Mouse (Mus musculus): ENCODE results near the gene Zfp362. TPM values are rescaled to one million over a fixed set of nuclear protein-coding genes. Genes with fewer than 3 reads are reported as not detected.

Gene Zfp362
- total and polyA plus RNA-seq, 2 experiments, result 0.83 to 5.7 TPM

- Histone ChIP-seq H3K4me1 (ENCODE audit: control insufficient read depth, insufficient read depth, low read length) (peaks cover 24% of the 10 kb centered on the region), H3K27ac (replicated peaks; ENCODE audit: insufficient read depth, low read depth, low read length) (no peak overlapping the region), H3K36me3 (ENCODE audit: control insufficient read depth, insufficient read depth, low read length) (no peaks in the 10 kb centered on the region), H3K27me3 (ENCODE audit: control insufficient read depth, insufficient read depth, low read length) (no peaks in the 10 kb centered on the region), H3K79me2 (ENCODE audit: control insufficient read depth, insufficient read depth, low read length) (peaks cover 32% of the 10 kb centered on the region), H3K9ac (ENCODE audit: low read depth, low read length) (no peak overlapping the region), H3K4me3 (ENCODE audit: insufficient read depth, low read depth, low read length) (no peak overlapping the region)
- TF ChIP-seq POLR2A (IDR thresholded peaks at IDR 0.05; ENCODE audit: extremely low read depth, insufficient read depth, low read length) (no peak), CTCF (IDR thresholded peaks at IDR 0.05; ENCODE audit: low read depth, low read length) (no peak)
- 76% methylated on average over 6 of the region's 6 CpGs for WGBS
- no peak for DNase-seq (ENCODE audit: extremely low read depth, low read depth, low spot score)
These were observed 68.7 kb downstream of the Zfp362 start for GRCm38 (mm10) chr4:128737137-128737589.

- Histone ChIP-seq H3K9ac (ENCODE audit: low read depth, low read length) (no peak overlapping the region), H3K4me1 (ENCODE audit: control insufficient read depth, insufficient read depth, low read length) (peaks cover 27% of the 10 kb centered on the region), H3K27ac (replicated peaks; ENCODE audit: insufficient read depth, low read depth, low read length) (0 out of 2 replicates have a peak overlapping the region, but pooled peaks have one; percentile 6), H3K79me2 (ENCODE audit: control insufficient read depth, insufficient read depth, low read length) (peaks cover 41% of the 10 kb centered on the region), H3K36me3 (ENCODE audit: control insufficient read depth, insufficient read depth, low read length) (no peaks in the 10 kb centered on the region), H3K27me3 (ENCODE audit: control insufficient read depth, insufficient read depth, low read length) (no peaks in the 10 kb centered on the region), H3K4me3 (ENCODE audit: insufficient read depth, low read depth, low read length) (no peak overlapping the region)
- 78% methylated on average over 18 of the region's 18 CpGs for WGBS
- no peak for DNase-seq (ENCODE audit: extremely low read depth, low read depth, low spot score)
- TF ChIP-seq POLR2A (IDR thresholded peaks at IDR 0.05; ENCODE audit: extremely low read depth, insufficient read depth, low read length) (no peak), CTCF (IDR thresholded peaks at IDR 0.05; ENCODE audit: low read depth, low read length) (no peak)
These were observed 70.8 kb downstream of the Zfp362 start for GRCm38 (mm10) chr4:128734721-128735671.

DNA sequence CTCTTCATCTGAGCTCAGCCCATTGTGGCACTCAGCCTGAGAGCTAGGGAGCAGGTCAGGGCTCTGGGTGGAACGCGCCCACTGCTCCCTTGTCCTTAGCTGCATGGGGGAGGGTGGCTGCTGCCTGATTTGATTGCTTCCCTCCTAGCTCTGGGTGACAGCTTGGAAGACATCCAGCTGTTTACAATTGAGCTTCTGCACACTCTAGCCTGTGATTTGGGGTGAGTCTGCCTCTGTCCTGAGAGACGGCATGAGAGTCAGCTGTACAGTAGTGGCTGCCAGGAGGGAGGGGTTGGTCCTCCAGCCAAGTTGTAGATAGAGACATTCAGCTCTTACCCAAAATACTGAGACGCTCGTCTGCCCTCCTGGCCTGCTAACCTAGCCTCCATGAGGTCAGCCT lies 71.6 kb downstream of the Zfp362 start:
- no peaks in the 10 kb centered on the region for H3K27me3 ChIP-seq (ENCODE audit: control insufficient read depth, insufficient read depth, low read length)
- H3K36me3 ChIP-seq (ENCODE audit: control insufficient read depth, insufficient read depth, low read length), result no peaks in the 10 kb centered on the region
- H3K9ac ChIP-seq (ENCODE audit: low read depth, low read length), result no peak overlapping the region
- peak; percentile 99 for DNase-seq (ENCODE audit: extremely low read depth, low read depth, low spot score)
- H3K4me3 ChIP-seq (ENCODE audit: insufficient read depth, low read depth, low read length), result no peak overlapping the region
- peak overlapping the region; percentile 11; the same call in 1 of the 2 replicates for H3K27ac ChIP-seq (replicated peaks; ENCODE audit: insufficient read depth, low read depth, low read length)
- H3K79me2 ChIP-seq (ENCODE audit: control insufficient read depth, insufficient read depth, low read length), result peaks cover 41% of the 10 kb centered on the region
- 5% methylated on average over 5 of the region's 5 CpGs for whole genome bisulfite sequencing
- peaks cover 34% of the 10 kb centered on the region for H3K4me1 ChIP-seq (ENCODE audit: control insufficient read depth, insufficient read depth, low read length)
- TF ChIP-seq POLR2A (IDR thresholded peaks at IDR 0.05; ENCODE audit: extremely low read depth, insufficient read depth, low read length) (no peak), CTCF (IDR thresholded peaks at IDR 0.05; ENCODE audit: low read depth, low read length) (no peak)

DNA sequence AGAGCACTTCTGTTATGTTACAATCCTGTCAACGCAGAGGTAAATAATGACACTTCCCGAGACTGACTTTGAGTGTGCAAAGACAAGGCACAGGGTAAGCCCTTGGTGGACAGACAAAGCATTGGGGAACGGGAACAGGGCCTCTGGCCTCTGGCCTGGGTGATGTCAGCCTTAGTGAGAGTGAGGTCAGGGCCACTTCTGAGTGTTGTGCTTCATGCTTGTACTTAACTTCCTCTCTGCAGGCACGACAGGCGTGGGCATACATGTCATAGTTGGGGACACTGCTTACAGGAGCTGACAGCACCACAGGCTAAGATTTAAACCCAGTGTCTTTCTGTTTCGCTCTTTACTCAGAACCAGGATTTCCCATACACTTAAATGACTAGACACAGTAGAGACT lies 72.3 kb downstream of the Zfp362 start:
- DNase-seq (ENCODE audit: extremely low read depth, low read depth, low spot score), result peak; percentile 68
- Histone ChIP-seq H3K4me3 (ENCODE audit: insufficient read depth, low read depth, low read length) (no peak overlapping the region), H3K27me3 (ENCODE audit: control insufficient read depth, insufficient read depth, low read length) (no peaks in the 10 kb centered on the region), H3K9ac (ENCODE audit: low read depth, low read length) (no peak overlapping the region), H3K4me1 (ENCODE audit: control insufficient read depth, insufficient read depth, low read length) (peaks cover 41% of the 10 kb centered on the region), H3K27ac (replicated peaks; ENCODE audit: insufficient read depth, low read depth, low read length) (peak overlapping the region; percentile 20), H3K36me3 (ENCODE audit: control insufficient read depth, insufficient read depth, low read length) (no peaks in the 10 kb centered on the region), H3K79me2 (ENCODE audit: control insufficient read depth, insufficient read depth, low read length) (peaks cover 47% of the 10 kb centered on the region)
- WGBS, result 10% methylated on average over 6 of the region's 6 CpGs
- TF ChIP-seq POLR2A (IDR thresholded peaks at IDR 0.05; ENCODE audit: extremely low read depth, insufficient read depth, low read length), result no peak

GRCm38 (mm10) chr4:128732794-128733193 lies 73.1 kb downstream of the Zfp362 start:
- no peak for DNase-seq (ENCODE audit: extremely low read depth, low read depth, low spot score)
- Histone ChIP-seq H3K36me3 (ENCODE audit: control insufficient read depth, insufficient read depth, low read length) (no peaks in the 10 kb centered on the region), H3K27ac (replicated peaks; ENCODE audit: insufficient read depth, low read depth, low read length) (no peak overlapping the region), H3K27me3 (ENCODE audit: control insufficient read depth, insufficient read depth, low read length) (no peaks in the 10 kb centered on the region), H3K4me3 (ENCODE audit: insufficient read depth, low read depth, low read length) (no peak overlapping the region), H3K4me1 (ENCODE audit: control insufficient read depth, insufficient read depth, low read length) (peaks cover 42% of the 10 kb centered on the region), H3K9ac (ENCODE audit: low read depth, low read length) (no peak overlapping the region), H3K79me2 (ENCODE audit: control insufficient read depth, insufficient read depth, low read length) (peaks cover 42% of the 10 kb centered on the region)
- no peak for TF ChIP-seq POLR2A (IDR thresholded peaks at IDR 0.05; ENCODE audit: extremely low read depth, insufficient read depth, low read length)
- 6% methylated on average over 5 of the region's 5 CpGs for WGBS

DNA sequence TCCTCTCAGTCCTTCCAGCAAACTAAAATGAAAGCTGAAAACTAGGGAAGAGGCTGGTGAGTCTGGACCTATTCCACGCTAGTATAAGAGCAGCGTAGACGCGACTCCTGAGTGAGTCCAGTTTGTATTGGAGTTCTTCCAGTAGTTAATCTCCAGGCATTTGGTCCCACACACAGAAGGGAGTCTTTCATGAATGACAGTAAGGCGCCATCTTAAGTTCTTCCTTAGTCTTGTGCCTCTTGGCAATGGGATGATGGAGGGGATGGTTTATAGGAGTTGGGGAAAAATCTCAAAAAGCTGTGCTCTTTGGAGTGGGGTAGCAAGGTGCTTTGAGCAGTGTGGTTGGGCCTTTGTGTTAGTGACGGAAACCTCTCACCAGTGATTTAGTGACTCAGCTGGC lies 75.6 kb downstream of the Zfp362 start:
- TF ChIP-seq CTCF (IDR thresholded peaks at IDR 0.05; ENCODE audit: low read depth, low read length), result no peak
- Histone ChIP-seq H3K4me1 (ENCODE audit: control insufficient read depth, insufficient read depth, low read length) (peaks cover 42% of the 10 kb centered on the region), H3K27me3 (ENCODE audit: control insufficient read depth, insufficient read depth, low read length) (no peaks in the 10 kb centered on the region), H3K27ac (replicated peaks; ENCODE audit: insufficient read depth, low read depth, low read length) (no peak overlapping the region; the same call in 1 of the 2 replicates), H3K36me3 (ENCODE audit: control insufficient read depth, insufficient read depth, low read length) (no peaks in the 10 kb centered on the region), H3K79me2 (ENCODE audit: control insufficient read depth, insufficient read depth, low read length) (peaks cover 22% of the 10 kb centered on the region), H3K9ac (ENCODE audit: low read depth, low read length) (no peak overlapping the region), H3K4me3 (ENCODE audit: insufficient read depth, low read depth, low read length) (no peak overlapping the region)
- DNase-seq (ENCODE audit: extremely low read depth, low read depth, low spot score), result no peak
- 25% methylated on average over 6 of the region's 6 CpGs for WGBS
